Mouse (Mus musculus): ENCODE results near the gene Crip2. TPM values are rescaled to one million over a fixed set of nuclear protein-coding genes. Genes with fewer than 3 reads are reported as not detected.

Crip2 gene
- 250 and 281 TPM in 2 replicates for polyA plus RNA-seq (2012; rRNA removed)

- DNase-seq (ENCODE audit: low read depth) = no peak
Measured at GRCm38 (mm10) chr12:113139908-113140615, at the start of gene Crip2. Gene Crip2 (plus strand): TSS chr12:113140236.

- DNase-seq (ENCODE audit: low read depth) = no peak
Measured at GRCm38 (mm10) chr12:113097040-113097439, 43.0 kb upstream of the Crip2 start.

DNA sequence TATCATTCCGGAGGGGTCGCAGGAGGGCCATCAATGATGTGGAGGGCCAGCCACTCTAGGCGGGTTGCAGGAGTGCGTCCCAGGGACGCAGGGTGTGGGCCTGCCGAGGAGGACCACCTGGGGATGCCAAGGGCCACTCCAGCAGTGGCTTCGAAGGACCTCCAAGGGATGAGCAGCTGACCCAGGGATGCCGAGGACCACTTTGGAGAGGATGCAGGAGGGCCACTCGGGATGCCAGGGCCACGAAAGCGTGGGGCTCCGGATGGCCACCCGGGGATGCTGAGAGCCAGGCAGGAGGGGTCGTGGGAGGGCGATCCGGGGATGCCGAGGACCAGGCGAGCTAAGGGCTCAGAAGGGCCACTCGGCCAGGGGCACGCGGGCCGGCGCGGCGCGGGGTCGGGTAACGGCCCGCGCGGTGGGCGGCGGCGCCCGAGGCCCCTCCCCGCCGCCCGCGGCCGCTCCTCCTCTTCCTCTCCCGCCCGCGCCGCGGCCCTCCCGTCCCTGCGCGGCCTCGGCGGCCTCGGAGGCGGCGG is 42.2 kb upstream of the Crip2 start, which contains the start of gene Mta1:
Gene Mta1 (plus strand): TSS at position 530 of the 533 bp plus-strand sequence.
- no peak for DNase-seq (ENCODE audit: low read depth)

GRCm38 (mm10) chr12:113098530-113099151 is 41.4 kb upstream of the Crip2 start:
- DNase-seq (ENCODE audit: low read depth) = no peak

DNA sequence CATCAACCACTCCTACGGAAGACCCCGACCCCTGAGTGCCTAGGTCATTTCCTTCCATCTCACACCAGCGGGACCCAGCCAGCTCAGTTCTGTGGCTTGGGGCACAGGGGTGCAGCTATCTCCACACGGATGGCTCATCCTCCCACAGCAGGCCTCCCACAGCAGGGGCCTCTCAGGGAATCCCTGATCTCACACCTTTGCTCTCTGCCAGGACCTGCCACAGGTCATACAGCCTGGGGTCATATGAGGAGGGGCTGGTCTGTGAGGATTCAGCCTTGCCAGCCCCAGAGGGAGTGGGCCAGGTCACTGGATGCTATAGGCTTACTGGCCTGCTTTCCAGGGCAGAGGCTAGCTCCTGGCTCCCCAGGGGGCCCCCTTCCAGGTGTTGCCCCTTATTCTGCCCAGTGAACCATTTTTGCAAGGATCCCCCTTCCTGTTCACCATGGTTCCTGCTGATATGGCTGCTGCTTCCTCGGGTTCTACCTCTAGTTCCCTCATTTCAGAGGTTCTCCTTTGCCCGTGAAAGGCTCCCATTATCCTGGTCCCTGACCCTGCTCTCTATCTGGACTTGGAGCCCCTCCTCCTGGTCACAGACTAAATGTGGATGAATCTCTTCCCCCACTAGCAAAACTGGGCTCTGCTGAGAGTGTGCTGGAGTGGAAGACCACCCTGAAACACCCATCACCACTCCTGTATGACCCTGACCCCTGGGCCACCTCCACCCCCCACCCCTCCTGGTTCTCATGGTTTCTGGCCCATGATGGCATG is 40.4 kb upstream of the Crip2 start:
- no peak for DNase-seq (ENCODE audit: low read depth)

DNA sequence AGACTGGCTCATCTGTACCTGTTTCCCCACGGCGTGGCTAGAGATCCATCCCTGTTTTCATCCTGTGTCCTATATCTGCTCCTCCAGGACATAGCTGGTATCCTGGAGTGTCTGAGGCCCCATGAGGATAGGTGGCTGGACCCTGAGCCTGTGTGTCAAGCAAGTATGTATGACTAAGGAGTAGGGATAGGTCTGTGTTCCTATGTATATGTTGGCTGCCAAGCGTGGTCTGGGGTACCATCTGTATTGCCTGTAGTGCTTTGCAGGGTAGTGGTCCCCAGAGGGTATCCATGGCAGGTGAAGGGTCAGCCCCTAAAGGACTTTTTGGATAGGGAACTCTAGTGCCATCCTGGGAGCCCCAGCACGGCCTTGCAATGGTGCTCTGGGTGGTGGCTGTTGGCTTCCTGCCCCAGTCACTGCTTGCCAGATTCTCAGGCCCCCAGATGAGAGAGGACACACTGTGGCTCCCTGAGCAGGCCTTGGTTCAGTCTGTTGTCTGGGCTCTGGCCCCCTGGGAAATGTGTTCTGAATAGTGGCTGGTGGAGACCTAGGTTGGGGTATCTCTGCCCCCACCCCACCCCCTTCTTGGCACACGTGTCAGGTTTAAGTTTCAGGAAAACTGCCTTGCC is 39.5 kb upstream of the Crip2 start:
- DNase-seq (ENCODE audit: low read depth) = no peak

GRCm38 (mm10) chr12:113101251-113101960 is 38.6 kb upstream of the Crip2 start:
- DNase-seq (ENCODE audit: low read depth) = no peak

GRCm38 (mm10) chr12:113102461-113102860 is 37.6 kb upstream of the Crip2 start:
- DNase-seq (ENCODE audit: low read depth) = no peak

DNA sequence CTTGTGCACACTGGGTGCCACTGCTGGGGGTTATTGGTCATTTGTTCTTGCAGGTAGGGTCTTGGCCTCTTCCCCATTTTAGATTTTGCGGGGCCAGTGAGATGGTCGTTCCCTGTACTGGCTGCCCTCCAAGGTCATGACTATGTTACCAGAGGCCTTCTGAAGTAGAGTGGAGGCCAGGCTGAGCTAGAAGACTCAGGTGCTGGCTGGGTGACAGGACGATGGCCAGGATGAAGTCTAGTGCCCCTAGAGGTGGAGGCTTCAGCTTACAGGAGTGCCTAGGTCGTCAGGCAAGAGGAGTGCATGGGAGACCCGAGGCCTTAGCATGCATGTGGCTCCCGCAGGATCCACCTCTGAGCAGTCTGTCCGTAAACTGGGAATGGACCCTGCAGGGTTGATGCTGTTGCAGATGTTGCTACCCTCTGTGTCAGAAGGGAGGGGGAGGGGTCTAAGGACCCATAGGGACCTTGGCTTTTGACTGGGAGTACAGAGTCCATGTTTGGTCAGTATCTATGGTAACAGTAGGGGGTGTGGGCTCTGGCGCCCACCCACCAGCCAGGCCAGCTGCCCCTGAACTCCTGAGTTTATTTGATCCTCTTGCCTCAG is 36.1 kb upstream of the Crip2 start:
- DNase-seq (ENCODE audit: low read depth) = no peak

GRCm38 (mm10) chr12:113106386-113106785 is 33.6 kb upstream of the Crip2 start:
- no peak for DNase-seq (ENCODE audit: low read depth)

- no peak for DNase-seq (ENCODE audit: low read depth)
Measured at GRCm38 (mm10) chr12:113107431-113108124, 32.5 kb upstream of the Crip2 start.

DNA sequence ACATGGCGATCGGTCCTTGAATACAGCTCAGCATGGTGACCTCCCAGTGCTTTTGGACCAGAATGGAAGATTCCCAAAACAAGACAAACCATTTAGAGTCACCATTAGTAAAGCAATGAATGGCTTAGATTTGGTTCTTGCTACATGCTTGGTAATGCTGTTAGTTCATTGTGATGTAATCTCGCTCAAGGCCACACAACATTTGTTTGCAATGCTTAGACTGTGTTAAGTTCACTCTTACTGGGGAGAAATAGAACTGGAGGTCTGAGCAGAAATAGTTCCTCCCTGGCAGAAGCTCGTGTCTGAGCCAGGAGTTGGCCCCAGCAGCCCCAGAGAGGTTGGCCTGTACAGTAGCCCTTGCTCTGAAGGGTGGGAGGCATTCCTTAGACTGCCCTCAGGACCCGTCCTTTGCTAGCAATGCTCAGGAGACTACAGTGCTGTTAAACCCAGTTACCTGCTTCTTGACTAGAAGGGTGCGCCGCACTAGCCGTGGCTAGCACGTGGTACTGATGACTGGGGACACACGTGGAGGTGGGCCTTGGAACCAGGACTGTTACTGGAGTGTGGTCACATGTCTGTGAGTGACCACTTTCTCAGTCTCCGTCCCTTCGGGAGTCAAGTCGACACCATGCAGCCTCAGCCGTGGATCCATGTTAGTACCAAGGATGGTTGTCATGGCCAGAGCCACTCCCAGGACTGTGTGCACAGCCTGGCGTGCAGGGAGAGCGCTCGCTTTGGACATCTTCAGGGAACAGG is 31.3 kb upstream of the Crip2 start:
- no peak for DNase-seq (ENCODE audit: low read depth)

- no peak for DNase-seq (ENCODE audit: low read depth)
Measured at GRCm38 (mm10) chr12:113109801-113110200, 30.2 kb upstream of the Crip2 start.

- DNase-seq (ENCODE audit: low read depth) = no peak
Measured at GRCm38 (mm10) chr12:113114141-113114540, 25.9 kb upstream of the Crip2 start.

DNA sequence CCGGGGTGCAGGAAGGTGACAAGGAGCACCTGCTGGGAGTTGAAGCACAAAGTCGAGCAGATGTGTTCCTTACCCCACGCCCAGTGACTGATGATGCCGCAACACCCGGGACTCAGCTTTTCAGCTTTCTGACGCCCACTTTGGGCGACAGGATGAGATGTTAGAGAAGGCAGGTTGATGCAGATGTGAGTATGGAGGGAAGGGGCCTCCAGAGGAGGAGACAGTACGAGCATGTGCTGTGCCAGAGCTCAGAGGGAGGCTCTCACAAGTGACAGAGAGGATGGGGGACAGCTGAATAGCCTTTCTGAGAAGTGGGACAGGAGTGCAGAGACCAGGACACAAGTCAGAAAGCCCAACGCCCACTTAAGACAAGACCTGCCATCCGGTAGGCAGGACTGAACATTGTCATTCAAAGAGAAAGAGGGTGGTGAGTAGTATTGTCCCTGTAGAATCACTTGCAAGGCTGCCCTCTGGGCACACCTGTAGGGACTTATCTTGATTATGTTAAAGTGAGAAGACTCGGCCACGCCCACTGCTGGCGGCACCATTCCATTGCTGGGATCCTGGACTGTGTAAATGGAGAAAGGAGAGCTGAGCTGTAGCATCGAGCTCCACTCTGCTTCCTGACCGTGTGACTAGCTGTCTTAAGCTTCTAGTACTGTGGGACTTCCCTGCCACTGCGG is 25.0 kb upstream of the Crip2 start:
- DNase-seq (ENCODE audit: low read depth) = no peak

DNA sequence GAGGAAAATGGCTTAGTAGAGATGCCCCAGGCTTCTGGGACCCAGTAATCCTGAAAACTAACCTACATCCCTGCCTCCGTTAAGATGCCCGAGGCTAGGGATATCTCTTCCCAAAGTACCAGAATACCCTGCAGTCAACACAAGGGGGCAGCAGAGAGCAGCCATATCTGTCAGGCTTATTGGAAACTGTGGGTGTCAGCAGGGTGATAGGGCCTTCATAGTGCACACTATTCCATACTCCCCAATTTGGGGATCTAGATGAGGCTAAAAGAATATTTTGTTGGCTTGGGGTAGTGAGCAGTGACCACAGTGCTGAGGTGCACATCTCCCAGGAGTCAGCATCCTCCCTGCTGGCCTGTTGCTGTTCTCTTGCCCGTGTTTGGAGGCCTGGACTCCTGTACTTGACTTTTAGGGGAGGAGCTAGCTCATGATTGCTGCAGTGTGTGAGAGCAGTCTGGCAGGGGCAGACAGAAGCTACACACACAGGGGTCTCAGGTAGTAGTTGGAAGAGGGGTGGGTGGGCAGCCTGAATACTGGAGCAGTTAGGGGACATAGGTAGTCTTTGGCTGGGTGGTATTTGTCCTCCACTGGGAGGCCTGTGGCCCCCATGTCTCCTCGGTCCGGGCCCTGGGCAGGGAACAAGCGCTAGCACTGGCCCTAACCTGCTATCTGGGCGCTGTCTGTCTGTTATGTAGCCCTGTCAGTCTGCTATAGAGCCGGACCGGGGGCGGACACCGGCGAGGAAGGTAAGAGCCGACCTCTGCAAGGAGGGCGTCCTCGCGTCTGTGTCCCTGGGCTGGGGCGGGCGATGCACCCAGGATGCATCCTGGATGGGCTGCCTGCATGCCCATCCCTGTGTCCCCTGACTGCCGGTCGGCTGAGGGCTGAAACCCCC is 20.3 kb upstream of the Crip2 start:
- DNase-seq (ENCODE audit: low read depth) = no peak

DNA sequence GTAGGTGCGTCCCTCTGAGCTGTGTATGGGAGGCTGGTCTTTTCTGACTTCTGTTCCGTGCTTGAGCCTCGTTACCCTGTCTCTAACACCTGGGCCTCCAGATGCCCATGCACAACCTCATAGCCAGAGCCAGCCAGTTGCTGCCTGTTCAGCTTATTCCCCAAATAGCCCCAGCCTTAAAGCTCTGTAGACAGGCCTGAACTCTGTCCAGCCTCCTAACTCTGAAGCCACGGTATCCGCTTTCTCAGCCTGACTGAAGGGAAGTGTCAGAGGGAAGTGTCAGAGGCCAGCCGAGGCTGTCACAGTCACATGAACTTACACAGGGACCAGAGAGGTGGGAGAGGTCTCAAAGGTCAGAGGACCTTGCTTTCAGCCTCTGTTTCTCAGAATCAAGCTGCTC is 15.3 kb upstream of the Crip2 start:
- DNase-seq (ENCODE audit: low read depth) = no peak

DNA sequence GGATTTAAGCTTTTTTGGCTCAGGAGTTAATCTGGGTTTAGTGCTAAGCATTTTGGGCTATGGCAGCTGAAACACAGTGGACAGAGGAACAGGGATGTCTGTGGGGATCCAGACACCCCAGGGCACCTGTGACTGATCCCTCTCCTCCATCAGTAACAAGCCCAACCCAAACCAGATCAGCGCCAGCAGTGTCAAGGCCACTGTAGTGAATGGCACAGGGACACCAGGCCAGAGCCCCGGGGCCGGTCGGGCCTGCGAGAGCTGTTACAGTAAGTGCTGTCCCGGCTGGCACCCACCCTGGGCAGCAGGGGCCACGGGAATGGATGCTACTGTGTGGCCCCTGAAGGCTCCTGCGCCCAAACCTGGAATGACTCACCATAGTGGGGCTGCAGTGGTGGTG is 9.3 kb upstream of the Crip2 start:
- no peak for DNase-seq (ENCODE audit: low read depth)

Data from gonadal fat pad, adult 2 months (tissue).